Mouse (Mus musculus): ENCODE results near the gene Olfr521.
"Not testable (repeated sequence)": the region's sequence is repeated elsewhere in the genome, so short reads cannot be mapped to it uniquely, and the experiment has no call there.

Gene Olfr521

GRCm38 (mm10) chr7:99805340-99805739, 42.0 kb downstream of the Olfr521 start:
- in situ Hi-C loops (cut with MboI, MseI), result no loop called here

- in situ Hi-C loops (cut with MboI, MseI), result not testable (repeated sequence)
Measured at GRCm38 (mm10) chr7:99807043-99807442, 43.7 kb downstream of the Olfr521 start.

DNA sequence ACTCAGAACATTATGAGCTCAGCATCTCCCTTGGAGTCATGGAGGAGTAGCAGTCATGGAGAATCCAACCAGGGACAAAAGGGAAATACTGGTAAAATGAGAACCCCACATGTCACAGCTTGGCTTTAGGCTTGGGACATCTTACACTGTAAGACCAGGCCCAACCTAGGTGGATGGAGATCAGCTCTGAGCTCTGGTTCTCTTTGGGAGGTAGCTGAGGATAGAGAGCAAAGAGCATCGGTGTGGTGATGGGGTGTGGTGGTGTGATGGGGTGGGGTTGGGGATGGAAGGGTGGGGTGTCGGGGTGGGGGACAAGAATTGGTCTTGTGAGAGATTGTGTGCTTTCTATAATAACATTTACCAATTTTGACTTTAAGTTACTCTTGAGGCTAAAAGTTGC, 47.5 kb downstream of the Olfr521 start:
- in situ Hi-C loops (cut with MboI, MseI), result loop anchor here (5.0 kb wide), 1 partner anchor 66 kb away; no protein-coding TSS in a partner anchor

- in situ Hi-C loops (cut with MboI, MseI), result loop anchor here (5.0 kb wide), 1 partner anchor 66 kb away; no protein-coding TSS in a partner anchor
Measured at GRCm38 (mm10) chr7:99811661-99812060, 48.4 kb downstream of the Olfr521 start.

DNA sequence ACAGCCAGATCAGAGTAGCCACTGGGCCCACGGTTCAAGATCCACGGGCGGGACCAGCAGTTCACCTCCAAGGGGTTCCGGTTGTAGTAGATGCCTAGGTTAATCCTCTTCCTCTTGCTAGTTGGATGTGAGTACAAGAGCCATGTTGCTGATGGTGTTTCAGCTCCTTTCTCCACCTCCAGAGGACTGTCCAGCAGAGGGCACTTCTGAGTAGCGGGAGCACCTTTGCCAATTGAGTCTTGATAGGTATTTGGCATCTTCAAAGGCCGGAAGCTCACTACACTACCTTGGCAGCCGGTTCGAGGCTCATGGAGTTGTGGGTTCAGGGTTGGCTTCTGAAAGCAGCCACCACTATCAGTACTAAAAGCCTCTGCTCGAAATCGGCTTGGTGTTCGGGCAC, 50.1 kb downstream of the Olfr521 start:
- in situ Hi-C loops (cut with MboI, MseI), result loop anchor here (5.0 kb wide), 1 partner anchor 64 kb away; no protein-coding TSS in a partner anchor

DNA sequence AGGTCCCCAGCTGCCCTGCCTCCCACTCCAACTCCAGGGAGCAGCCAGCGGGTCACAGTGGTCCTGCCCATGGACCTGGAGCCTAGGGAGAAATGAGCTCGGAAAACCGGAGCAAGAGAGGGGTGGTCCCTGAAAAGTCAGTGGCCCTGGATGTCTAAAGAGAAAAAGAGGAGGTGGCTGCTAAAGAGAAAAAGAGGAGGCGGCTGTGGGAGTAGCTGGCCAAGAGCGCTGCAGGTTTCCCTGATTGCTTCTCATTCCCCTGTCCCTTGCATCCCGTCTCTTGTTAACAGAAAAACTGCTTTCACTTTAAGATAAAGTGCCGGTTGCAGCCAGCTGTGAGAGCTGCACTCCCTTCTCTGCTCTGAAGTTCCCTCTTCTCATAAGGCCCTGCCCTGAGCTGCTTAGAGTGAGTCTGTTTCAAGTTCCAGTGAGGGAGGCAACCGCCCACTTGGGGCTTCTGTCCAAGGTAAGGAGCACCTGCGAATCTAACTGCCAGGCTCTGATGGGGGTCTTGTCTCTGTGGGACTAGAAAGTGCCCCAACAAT, 54.9 kb downstream of the Olfr521 start:
- in situ Hi-C loops (cut with MboI, MseI), result not testable (repeated sequence)

Data from T-helper 1 cell (primary cell).